Mouse (Mus musculus) left cerebral cortex, adult 11 months (tissue): ENCODE results near the gene Epb42.
"Not testable (repeated sequence)": the region's sequence is repeated elsewhere in the genome, so short reads cannot be mapped to it uniquely, and the experiment has no call there.

ENCODE experiments used
- DNase-seq: peaks from one replicate; pipeline ENCODE4 v3.0.0; 2022; ENCODE audit warnings: low spot score

Epb42 gene

DNA sequence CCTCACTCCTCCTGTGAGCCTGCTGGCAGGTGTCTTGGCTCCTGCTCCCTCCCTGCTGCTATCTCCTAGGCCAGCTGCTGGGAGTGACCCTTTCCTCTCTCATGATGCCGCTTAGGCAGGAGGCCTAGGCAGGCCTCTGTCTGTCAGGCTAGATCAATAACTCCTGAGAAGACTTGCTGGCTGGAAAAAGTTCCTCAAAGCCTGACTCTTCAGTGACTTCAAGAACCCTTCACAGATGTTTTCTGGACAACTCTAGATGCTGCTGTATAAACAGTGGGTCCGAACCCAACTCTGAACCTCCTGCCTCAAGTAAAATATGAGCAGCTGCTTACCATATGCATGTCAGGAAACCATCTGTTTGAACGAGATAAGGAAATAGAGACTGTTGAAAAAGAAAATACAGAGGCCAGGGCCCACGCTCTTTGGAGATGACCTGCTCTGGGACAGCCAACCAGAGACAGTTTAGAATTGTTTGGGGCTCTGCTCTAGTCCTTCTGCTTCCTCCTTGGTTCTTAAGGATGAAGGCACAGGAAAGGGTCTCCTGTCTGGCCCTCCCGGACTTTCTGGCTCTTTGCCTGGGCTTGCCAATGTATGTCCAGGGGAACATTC lies at the start of gene Epb42:
Gene Epb42, minus strand, starts transcription at position 340 of the 609 bp plus-strand sequence.
- no peak for DNase-seq

DNA sequence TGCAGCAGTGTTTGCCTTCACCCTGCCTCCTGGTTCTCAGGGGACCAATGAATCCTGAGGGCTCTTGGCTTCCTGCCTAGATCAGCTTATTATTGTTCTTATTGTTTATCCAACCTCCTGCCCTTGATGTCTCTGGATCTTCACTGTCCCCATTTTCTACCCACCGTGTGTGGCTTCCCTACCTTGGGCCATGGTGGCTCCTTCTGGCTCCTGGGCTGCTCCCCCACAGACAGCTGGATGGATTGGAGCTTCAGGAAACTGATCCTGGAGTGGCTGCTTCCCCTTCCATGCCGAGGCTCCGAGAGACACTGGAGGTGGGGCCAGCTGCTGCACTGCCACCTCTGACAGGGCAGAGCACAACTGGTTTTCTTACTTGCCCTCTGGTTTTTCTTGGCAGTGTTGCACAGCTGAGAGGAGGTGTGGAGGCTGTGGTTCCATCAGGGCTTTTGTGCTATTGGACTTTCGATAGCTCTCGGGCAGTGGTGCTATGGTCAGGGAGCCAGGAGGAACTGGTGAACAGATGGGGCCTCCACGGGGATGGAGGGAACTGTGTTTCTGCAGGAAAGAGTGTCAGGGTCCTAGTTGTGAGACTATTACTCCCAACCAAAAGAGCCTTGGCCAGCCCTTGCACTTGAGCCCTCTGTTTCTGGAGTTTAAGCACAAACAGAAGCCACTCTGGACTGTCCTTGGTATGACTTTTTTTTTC lies 48.8 kb upstream of the Epb42 start, which contains the start of gene Tgm5:
Gene Tgm5, minus strand, starts transcription at position 362 of the 706 bp plus-strand sequence.
- no peak for DNase-seq

DNA sequence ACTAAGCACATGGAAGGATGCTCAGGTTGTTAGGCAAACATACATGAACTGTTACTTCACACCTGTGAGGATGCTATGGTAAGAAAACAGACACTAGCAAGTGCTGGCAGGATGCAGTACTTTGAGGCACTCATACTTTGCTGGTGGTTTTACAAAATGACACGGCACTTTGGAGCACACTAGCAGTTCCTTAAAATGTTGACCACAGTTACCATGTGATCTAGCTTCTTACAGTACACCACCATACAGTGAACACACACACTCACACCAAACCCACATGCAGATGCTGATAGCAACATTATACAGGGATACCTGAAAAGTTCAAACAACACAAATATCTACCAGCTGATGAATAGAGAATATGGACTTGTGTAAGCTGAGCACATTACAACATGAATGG lies 45.8 kb upstream of the Epb42 start:
- no peak for DNase-seq

DNA sequence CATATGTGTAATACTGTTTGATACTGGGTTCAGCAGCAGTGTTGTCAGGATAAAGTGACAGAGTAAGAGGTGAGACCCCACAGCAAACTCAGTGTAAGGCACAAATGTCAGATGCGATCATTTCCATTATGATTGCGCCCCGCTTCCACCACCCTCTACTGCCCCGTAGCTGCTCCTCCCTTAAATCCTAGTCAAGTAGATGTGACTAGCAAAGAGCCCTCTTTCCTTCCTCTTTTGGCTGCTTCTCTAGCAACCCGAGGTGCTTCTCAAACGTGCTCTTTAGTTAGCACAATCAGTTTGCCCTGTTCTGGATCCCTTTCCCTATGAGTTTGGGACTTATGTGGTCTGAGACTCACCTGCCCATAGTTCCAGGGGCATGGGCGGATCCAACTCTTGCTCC lies 37.9 kb upstream of the Epb42 start:
- no peak for DNase-seq

DNA sequence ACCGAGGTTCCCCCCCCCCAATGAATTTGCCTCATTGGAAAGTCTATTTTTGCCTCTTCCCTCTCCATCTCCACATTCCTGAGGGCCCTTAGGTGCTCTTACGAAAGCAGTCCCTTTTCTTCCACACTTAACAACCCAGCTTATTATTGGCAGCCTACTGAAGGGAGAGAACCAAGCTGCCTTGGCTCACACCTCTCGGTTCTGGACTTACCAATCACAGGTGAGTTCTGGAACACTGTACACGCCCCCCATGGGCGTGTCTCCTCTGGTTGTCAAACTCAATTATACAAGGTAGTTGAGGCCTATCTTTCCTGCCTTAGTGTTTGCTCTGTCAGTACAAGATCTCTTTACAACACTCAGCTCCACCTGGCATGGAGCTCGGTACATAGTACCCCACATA lies 35.0 kb upstream of the Epb42 start:
- DNase-seq, result no peak

DNA sequence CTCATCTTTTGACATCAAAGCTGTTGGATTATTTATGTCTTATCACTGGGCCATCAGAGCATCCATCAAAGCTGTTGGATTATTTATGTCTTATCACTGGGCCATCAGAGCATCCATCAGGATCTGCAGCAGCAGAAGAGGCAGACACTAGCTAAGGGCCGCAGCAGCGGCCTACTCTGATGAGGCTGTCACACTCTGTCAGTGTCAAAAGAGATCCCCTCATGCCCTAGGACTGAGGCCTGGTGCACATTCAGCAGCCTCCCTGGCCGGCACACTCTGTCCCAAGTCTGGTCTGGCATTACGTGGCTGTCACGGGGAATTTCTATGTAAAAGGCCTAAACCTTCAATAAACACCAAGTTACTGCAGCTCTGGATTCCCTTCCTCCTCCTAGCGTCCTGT lies 32.6 kb upstream of the Epb42 start:
- no peak for DNase-seq

DNA sequence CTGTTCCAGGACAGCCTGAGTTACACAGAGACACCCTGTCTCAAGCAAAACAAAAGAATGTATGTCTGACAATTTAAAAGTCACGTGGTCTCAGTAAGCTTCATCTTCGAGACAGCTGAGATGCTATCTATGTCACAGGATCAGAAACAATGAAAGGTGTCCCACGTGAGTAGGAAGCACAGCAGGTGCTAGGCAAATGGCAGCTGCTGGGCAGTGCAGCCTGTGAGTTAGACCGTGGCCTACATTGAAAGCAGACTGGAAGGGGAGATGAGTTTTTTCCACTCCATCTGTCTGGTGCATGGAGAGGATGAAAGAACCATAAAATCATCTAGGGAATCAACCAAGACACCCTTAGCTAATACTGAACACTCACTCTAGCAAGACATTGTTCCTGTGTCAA lies 30.2 kb upstream of the Epb42 start:
- DNase-seq, result no peak

DNA sequence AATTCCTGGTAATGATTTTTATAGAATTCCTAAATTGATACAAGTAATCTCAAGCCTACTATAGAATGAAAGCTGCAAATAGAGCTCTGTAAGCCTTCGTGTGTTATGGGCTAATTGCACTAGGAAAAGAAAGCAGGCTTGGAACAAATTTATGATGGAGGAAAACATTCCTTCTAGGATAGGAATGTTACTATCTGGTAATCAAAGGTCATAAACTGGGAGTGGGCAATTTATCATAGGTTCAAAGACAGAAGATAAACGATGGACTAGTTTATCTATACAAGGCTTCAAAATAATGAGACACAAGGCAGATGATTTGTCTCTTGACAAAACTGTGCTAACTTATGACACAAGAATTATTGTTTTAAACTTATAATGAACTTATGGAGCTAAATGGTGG lies 24.4 kb upstream of the Epb42 start:
- no peak for DNase-seq

DNA sequence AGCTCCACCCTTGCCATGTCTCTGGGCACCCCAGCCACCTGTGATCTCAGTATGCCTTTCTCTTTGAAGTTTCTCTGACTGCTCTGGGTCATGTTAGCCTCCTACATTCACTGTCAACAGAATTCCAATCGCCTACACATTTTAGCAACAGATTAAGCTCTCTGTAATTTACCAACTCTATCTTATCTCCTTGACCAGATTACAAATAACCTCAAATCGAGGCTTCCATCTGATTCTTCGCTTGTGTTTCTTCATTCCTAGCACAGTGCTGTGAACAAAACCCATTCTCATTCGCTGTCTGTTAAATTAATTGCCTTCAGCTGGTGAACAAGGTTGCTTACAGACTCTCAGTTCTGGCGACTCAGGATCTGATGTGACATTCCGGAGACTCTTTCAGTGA lies 21.1 kb upstream of the Epb42 start:
- no peak for DNase-seq

DNA sequence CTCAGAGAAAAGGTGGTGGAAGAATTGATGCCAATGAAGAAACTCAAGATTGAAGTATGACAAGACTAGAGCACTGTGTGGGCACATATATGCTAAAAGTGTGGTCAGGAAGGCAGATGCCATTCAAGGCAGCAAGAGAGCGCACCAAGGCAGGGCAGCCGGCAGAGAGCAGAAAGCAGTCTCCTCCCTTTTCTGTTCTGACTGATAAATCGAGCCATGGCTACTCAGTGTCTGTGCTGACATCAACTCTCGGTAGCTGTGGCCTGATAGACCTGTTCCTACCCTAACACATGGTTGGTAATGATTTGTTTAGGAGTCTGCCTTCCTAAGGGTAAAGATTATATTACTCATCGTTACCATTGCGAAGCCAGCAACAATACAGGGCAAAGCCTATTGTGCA lies 19.0 kb upstream of the Epb42 start:
- DNase-seq, result no peak

DNA sequence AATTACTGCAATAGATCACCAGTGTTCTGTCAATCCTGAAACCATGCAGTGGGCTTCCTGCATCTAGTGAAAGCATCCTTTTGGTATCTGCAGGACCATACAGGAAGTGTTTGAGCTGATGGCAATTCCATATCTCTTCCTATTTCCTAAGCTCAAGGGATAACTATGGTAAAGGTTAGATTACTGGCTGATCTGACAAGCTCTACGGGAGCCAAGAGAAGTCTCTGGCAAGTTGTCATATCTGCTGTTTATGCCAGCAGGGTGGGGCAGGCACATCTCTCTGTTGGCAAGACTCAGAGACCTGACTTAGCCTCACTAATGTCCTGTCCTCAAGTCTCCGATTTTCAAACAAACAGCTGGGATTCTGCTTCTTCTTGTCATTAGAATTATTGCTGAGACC lies 17.2 kb upstream of the Epb42 start:
- DNase-seq, result no peak

DNA sequence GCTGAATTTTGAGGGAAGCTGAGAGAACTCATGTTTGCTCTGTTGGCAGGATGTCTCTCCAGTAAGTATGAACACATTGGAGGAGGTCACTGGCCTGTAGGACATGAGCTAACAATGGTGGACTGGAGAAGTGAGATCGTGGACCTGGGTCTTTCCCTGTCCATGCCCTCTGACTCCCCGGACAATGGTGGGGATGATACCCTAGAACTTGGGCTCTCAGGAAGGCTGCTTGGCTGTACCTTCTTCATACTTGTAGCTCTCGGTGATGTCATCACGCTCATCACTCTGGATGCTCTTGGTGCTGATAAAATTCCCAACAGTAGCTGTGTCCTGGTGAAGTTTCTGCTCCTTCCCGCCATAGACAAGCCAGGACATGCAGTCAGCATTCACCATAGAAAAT lies 15.3 kb upstream of the Epb42 start:
- no peak for DNase-seq

DNA sequence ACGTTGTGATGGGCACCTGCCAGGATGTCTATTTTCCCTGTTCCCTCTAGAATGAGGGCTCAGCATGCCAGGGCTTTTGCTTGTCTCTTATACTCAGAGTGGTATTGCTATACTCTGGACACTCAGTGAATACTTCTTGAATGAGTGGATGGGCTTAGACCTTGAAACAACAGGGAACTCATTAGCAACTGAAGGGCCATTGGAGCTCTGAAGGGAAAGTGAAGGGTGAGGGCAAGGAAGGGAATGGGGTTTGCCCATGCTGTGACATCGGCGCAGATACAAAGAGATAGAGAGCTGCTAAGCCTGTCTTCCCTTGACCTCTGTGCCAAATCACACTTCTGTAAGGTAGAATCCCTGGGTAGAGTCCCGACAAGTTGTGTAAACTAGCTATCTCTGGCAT lies 8.8 kb upstream of the Epb42 start:
- no peak for DNase-seq

DNA sequence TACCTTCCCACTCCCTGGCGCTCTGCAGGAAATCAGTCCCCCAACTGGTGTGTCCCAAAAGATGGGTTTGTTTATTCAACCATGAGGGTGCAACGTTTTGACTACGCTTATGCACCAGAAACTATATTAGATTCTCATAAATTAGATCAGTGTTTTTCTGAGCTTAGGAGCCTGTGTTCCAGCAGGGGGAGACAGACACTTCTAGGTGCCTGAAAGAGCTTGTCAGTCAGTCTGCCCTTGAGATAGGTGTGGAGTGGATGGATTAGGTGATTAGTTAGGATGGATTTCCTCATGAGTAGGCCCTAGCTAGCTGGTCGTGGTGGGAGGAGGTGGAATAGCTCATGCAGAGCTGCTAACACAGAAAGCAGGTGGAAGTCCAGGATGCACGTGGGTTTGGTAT lies 4.2 kb upstream of the Epb42 start:
- DNase-seq, result peak; percentile 4

DNA sequence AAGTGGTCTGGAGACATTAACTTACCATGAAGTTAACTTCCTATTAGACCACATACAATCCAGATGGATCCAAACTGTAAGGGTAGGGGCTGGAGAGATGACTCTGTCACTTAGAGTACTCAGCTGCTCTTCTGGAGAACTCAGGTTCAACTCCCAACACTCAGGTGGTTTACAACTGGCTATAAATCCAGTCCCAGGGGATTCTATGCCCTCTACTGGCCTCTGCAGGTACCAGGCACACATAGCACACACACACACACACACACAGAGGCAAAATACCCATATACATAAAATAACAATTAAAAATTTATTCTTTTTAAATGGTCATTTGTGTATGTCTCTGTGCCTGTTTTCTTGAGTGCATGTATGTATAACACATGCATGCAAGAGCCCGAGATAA lies 2.5 kb upstream of the Epb42 start:
- no peak for DNase-seq

DNA sequence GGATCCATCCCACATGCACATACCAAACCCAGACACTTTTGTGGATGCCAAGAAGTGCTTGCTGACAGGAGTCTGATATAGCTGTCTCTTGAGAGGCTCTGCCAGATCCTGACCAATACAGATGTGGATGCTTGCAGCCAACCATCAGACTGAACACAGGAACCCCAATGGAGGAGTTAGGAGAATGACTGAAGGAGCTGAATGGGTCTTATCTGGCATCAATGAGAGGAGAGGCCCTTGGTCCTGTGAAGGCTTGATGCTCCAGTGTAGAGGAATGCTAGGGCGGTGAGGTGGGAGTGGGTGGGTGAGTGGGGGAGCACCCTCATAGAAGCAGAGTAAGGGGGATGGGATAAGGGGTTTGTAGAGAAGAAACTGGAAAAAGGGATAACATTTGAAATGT lies 2.0 kb upstream of the Epb42 start:
- DNase-seq, result not testable (repeated sequence)

DNA sequence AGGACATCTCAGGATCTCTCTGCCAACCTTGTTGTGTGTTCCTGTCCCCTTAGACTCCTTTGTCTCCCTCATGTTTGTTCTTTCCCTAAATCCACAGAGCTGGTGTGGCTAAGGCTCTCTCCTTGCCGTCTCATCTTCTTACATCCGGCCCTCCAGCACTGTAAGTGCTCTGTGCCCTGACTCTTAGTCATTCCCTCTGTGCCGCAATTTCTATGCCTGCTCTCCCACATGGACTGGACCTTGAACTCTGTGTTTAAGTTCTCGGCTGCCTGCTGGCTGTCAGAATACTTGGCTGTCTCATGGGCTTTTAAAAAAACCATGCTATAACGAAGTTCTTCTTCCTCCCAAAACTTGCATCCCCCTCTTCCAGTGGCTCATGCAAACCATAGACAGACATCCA lies 14.0 kb downstream of the Epb42 start:
- no peak for DNase-seq

DNA sequence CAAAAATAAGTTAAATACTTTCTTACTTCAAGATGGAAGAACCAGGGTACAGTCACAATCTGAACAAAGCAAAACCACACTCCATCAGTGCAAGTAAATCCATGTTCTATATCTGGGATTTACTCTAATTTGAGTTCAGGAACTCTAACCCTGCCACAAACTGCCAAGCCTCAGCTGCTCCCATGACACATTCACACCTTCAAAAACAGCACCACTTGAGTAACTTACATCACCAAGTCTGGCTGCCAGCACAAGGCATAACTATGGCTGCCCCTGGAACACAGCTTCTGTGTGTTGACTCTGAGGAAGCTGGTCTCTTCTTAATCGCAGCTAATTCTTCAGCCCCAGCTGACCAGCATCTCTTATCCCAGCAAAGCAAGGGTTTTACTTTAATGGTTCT lies 19.7 kb downstream of the Epb42 start:
- no peak for DNase-seq

DNA sequence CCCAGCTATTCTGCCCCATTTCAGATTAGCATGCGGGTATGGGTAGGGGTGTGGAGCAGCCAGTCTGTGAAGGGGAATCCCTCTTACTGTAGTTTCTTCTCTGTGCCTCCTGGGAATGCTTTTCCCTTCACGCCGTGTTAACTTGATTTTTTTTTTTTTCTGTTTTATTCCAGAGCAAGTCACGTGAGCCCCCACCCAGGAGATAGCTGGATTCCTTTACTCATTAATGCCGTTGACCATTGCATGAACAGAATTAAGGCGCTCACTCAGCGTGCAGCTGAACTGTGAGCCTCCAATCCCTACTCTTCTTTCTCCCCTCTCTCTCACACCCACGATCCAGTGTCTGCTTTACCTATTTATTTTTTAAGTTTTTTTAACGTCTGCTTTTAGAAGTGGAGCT lies 20.6 kb downstream of the Epb42 start:
- DNase-seq, result no peak

DNA sequence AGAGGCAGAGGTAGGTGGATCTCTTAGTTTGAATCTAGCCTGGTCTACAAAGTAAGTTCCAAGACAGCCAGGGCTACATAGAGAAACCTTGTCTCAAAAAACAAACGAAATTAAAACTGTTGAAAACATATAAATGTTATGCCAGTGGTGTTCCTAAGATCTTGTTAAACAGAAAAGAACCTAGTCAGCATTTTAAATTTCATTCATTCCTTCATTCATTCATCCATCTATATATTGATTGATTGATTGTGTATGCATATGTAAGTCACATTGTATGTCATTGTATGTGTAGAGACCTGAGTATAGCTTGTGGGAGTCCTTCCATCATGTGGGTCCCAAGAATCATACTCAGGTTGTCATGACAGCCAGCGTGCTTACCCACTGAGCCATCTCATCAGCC lies 21.4 kb downstream of the Epb42 start:
- DNase-seq, result no peak

DNA sequence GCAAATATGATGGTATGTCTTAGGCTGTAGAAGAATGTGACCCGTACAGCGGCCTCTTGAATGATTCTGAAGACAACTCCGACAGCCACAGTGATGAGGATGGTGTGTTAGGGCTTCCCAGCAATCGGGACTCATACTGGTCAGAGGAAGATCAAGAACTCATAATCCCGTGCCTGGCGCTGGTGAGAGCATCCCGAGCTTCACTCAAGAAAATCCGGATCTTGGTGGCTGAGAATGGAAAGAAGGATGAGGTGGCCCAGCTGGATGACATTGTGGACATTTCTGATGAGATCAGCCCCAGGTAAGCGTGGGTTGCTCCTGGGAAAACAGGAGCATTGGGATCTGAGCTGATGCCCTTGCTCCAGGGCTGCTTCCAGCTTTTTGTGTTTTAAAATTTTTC lies 24.2 kb downstream of the Epb42 start:
- no peak for DNase-seq

DNA sequence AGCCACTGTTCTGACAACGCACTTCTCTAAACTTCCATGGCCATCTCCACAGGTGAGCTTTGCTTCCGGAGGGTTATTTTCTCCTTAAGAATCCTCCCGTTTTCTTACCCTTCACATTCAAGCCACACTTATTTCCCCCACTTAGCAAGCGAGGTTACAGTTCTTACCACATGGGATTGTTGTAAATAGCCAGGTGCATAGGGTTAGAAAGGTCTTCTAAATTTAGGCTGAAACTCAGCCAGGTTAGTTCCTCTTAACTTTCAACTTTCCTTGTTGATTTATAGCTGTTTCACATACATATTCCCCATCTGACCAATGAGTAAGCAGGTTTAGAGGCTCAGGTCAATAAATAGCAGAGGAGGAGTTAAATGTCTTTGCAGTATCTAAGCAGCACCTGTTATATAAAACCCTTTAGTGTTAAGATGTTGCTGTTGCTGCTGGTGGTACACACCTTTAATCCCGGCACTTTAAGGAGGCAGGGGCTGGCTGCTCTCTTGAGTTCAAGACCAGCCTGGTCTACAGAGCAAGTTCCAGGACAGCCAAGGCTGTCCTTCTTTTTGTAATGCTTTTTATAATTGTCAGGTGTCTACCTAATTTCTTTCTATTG lies 27.7 kb downstream of the Epb42 start:
- DNase-seq, result no peak

DNA sequence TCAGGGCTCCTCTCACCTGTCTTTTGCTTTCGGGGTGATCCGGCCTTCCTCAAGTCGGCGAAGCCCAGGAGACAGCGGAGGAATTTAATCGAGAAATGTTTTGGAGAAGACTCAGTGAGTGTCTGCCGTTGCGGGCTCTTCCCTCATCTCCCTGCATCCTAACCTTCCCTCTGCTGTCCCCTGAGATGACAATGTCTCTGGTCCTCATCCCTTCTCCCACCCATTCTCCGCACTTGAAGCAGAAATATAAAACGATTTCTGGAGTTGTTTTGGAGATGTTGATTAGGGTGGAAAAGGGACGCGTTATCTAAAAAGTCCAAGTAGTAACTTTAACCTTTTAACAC lies 28.2 kb downstream of the Epb42 start:
- DNase-seq, result no peak
